Mouse (Mus musculus) gastrocnemius, postnatal 10 days (tissue): ENCODE data around the gene Ankdd1a. TPM values are rescaled to one million over a fixed set of nuclear protein-coding genes. Genes with fewer than 3 reads are reported as not detected.

Source experiments
- DNase-seq: peaks from one replicate; pipeline ENCODE4 v3.0.0; 2021; ENCODE audit warnings: mixed read lengths
- total RNA-seq, 2 experiments: library from RNA; stranded (reverse); gene quantifications; 2 replicates each; pipeline ENCODE4 v1.2.3; 2021

The Ankdd1a gene
- total RNA-seq, 2 experiments from 2014 or later, result not detected

GRCm38 (mm10) chr9:65502721-65503505 lies 17.1 kb downstream of the Ankdd1a start:
- no peak for DNase-seq

GRCm38 (mm10) chr9:65502146-65502545 lies 17.8 kb downstream of the Ankdd1a start:
- no peak for DNase-seq

GRCm38 (mm10) chr9:65492851-65493250 lies 27.1 kb downstream of the Ankdd1a start:
- DNase-seq, result no peak

DNA sequence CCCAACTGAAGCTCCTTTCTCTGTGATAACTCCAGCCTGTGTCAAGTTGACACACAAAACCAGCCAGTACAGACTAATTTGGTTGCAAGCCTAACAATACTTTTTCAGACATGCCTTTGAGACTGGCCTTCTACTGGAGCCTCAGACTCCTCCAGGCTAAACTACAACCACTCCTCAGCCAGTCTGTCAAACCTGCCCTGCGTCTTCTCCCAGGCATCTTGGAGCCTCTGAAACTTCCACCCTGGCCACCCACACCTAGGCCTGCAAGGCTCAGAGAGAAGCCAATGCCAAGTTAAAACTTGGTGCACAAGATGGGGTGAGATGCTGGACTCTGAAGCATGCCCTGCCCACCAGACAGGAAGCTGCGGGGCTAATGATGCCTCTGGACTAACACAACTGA lies 27.6 kb downstream of the Ankdd1a start:
- no peak for DNase-seq

DNA sequence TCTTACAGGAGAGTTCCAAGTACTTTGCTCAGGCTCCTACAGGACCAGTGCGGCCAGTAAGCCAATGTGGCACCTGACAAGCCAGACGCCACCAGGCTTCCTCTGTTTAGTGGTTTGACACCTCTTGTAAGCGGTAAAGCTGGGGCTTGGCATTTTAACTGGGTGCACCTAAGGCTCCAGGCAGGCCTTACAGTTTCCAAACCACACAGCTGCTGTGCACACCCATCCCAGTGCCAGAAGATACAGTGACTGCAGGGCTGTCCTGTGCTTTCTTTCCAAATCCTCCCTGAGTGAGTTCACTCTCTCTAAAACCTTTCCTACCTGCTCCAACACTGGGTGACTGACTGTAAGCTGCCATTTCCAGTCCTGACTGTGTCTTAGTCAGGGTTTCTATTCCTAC lies 28.5 kb downstream of the Ankdd1a start:
- DNase-seq, result no peak

GRCm38 (mm10) chr9:65480071-65480470 lies 39.9 kb downstream of the Ankdd1a start:
- DNase-seq, result no peak

- no peak for DNase-seq
Measured at GRCm38 (mm10) chr9:65479158-65479557, 40.8 kb downstream of the Ankdd1a start.

- DNase-seq, result no peak
Measured at GRCm38 (mm10) chr9:65472769-65473168, 47.2 kb downstream of the Ankdd1a start.

DNA sequence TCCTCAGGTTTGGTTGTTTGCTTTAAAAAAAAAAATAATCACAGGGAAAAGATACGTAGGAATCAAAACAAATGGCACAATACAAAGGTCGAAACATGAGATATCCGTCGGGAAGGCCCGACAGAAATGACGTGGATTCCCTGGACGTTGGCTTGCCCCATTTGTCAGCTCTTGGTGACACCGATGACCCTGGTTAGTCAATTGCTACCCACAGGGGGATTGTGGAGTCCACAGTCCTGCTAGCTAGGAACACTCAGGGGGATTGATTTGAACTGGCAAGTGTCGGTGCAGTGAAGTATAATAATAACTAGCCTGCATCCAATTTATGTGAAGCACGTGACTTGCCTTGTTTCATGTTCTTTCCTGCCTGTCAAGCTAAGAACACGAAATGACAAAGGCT lies 52.3 kb downstream of the Ankdd1a start:
- no peak for DNase-seq

DNA sequence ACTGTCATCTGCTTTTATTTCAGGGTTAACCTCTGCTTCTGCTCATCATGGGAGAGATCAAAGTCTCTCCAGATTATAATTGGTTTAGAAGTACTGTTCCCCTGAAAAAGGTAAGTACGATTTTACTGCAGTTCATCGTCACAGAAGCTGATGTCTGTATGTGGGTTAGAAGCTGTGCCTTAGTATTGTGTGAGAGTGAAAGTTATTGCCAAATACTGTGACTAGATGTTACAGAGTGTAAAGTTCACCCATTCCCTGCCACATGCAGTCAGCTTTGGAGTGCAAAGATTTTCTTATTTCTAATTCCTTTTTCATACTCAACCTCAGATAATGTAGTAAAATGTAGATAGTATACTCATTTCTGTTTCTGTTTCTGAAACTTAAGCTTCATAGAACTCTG lies 54.8 kb downstream of the Ankdd1a start:
- DNase-seq, result no peak

- DNase-seq, result peak; percentile 29
Measured at GRCm38 (mm10) chr9:65464161-65464560, 55.8 kb downstream of the Ankdd1a start.

GRCm38 (mm10) chr9:65462544-65462943 lies 57.4 kb downstream of the Ankdd1a start:
- no peak for DNase-seq

- DNase-seq, result peak; percentile 97
Measured at GRCm38 (mm10) chr9:65460732-65461442, 59.1 kb downstream of the Ankdd1a start, which contains the start of gene Spg21. Spg21 (plus strand) TSS chr9:65460947.

GRCm38 (mm10) chr9:65460198-65460597 lies 59.8 kb downstream of the Ankdd1a start:
- DNase-seq, result no peak

DNA sequence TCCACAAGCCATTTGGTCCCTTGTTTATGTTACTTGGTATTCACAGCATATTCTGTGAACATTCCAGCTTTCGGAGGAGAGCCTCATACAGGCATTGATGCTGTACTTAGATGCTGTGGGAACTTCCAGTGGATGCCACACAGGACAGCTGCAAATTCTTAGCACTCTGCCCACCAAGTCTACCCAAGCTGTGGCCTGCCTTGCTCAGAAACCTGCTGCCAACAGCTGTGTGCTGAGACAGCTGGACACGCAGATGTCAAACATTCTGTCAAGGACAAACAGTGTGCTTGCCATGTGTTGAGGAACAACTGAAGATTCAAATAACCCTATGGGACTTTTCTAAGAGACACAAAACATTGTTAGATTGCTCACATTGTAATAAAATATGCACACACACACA lies 61.0 kb downstream of the Ankdd1a start:
- DNase-seq, result no peak

DNA sequence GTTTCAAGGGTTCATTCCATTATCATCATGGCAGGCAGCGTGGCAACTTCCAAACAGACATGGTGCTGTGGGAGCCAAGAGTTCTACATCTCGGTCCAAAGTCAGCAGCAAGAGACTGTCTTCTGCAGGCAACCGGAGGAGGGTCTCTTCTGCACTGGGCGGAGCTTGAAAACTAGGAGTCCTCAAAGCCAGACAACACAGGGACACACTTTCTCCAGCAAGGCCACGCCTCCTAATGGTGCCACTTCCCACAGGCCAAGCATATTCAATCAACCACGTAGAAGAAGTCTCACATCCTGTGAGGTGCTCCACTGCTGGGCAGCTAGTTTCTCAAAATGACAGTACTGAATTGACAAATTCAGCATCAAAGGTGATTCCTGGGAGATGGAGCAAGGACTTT lies 72.0 kb downstream of the Ankdd1a start:
- DNase-seq, result no peak

DNA sequence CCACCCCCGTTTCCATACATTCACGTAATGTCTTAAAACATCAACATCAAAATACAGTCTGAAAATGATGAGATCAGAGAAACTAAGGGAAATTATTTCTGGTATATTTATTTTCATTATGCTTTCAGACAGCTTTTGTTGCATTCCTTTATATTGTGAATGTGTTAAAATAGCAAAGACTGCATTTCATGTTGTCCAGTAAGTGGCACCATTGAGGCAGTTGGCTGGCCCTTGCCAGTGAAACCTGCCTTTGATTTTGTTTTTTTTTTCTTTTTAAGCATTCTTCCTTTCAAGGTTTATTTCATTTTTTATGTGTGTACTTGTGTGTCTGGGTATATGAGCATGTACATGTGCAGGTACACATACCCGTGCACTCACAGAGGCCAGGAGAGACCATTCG lies 75.3 kb downstream of the Ankdd1a start:
- no peak for DNase-seq

Other genes starting within 250 kb of the Ankdd1a start
- 10 to 100 TPM; 61.8 to 64.5 TPM for gene Clpx, start 225.9 kb downstream of the Ankdd1a start, total RNA-seq
- gene Pdcd7, start 174.1 kb downstream of the Ankdd1a start, total RNA-seq, result 10 to 100 TPM; 11.2 to 13.9 TPM
- 1 to 10 TPM in 1 of 2 experiments, under 1 TPM in 1; 0.52 to 1.1 TPM for gene Ubap1l, start 159.2 kb downstream of the Ankdd1a start, total RNA-seq
- gene Kbtbd13, start 128.5 kb downstream of the Ankdd1a start, total RNA-seq, result 10 to 100 TPM in 1 of 2 experiments, 1 to 10 TPM in 1; 8.9 to 10.7 TPM
- 10 to 100 TPM in 1 of 2 experiments, 1 to 10 TPM in 1; 7.2 to 11.5 TPM for gene Rasl12, start 121.7 kb downstream of the Ankdd1a start, total RNA-seq
- not detected for gene Slc51b, start 97.2 kb downstream of the Ankdd1a start, total RNA-seq
- gene Mtfmt, start 84.4 kb downstream of the Ankdd1a start, total RNA-seq, result 1 to 10 TPM; 6.6 to 7.1 TPM
- gene Spg21, start 59.2 kb downstream of the Ankdd1a start, total RNA-seq, result 10 to 100 TPM; 48.1 to 59.8 TPM
- gene Plekho2, start 59.8 kb upstream of the Ankdd1a start, total RNA-seq, result 10 to 100 TPM; 11.4 to 17.3 TPM
- 1 to 10 TPM in 1 of 2 experiments, under 1 TPM in 1; 0.92 to 1.4 TPM for gene Pif1, start 67.0 kb upstream of the Ankdd1a start, total RNA-seq
- 1 to 10 TPM; 2.4 to 4.0 TPM for gene Rbpms2, start 109.5 kb upstream of the Ankdd1a start, total RNA-seq
- gene Oaz2, start 147.8 kb upstream of the Ankdd1a start, total RNA-seq, result 100 to 1,000 TPM; 248 to 260 TPM